Mouse (Mus musculus) right cerebral cortex, postnatal 14 days (tissue): ENCODE results near the gene Gm49333.

Experiments used
- DNase-seq: peaks from one replicate; pipeline ENCODE4 v3.0.0; 2022

The Gm49333 gene

GRCm38 (mm10) chr16:20692241-20692965, 81.0 kb downstream of the Gm49333 start:
- no peak for DNase-seq

GRCm38 (mm10) chr16:20693111-20693701, 81.8 kb downstream of the Gm49333 start, which contains the start of gene Fam131a:
Gene Fam131a (plus strand): TSS chr16:20693241.
- DNase-seq = peak; percentile 93

GRCm38 (mm10) chr16:20694781-20695180, 83.4 kb downstream of the Gm49333 start:
- peak; percentile 60 for DNase-seq
